Mouse (Mus musculus): ENCODE measurements around the gene Vamp4.

Gene Vamp4

DNA sequence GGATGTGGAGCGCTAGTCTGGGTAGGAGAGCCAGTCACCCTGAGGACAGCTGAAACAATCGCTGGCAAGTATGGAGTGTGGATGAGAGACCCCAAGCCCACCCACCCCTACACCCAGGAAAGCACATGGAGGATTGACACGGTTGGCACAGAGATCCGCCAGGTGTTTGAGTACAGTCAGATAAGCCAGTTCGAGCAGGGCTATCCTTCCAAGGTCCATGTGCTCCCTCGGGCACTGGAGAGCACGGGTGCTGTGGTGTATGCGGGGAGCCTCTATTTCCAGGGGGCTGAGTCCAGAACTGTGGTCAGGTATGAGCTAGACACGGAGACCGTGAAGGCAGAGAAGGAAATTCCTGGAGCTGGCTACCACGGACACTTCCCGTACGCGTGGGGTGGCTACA is 78.1 kb downstream of the Vamp4 start:
- no peak for DNase-seq (ENCODE audit: low spot score)

All from ovary, postnatal 14 days (tissue).